Mouse (Mus musculus) neural tube, embryonic 10.5 days (tissue): ENCODE measurements around the gene Zswim2.
A peak's percentile ranks its signal among the peaks of the same experiment; 100 is the strongest.
"Not testable (repeated sequence)": the region's sequence is repeated elsewhere in the genome, so short reads cannot be mapped to it uniquely, and the experiment has no call there.

Source experiments
- DNase-seq: peaks from one replicate; pipeline ENCODE4 v3.0.0-alpha.2; 2017; ENCODE audit warnings: low spot score; ENCODE audit errors: extremely low spot score

Gene Zswim2

DNA sequence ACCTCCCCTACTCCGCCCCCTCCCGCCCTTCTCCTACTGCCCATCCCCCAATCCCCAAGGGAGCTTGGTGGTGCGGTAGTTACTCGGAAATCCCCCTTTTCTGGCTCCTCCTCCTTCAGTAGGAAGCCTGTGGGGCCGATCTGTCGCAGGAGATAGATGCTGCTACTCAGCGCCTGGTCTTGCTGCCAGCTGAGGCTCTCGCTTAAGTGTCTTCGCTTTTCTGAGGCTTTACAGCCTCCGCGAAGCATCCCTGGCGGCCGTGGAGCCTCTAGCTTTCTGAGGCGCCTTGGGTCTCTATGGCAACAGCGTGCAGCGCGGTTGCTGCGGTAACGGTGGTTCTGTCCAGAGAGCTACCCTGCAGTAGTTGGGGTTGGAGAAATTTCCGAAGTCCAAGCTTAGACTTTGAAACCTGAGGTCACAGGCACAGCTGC lies at the start of gene Zswim2:
TSS of gene Zswim2 (minus strand) at position 298 of the 431 bp plus-strand sequence.
- DNase-seq: peak; percentile 74

- DNase-seq: not testable (repeated sequence)
Observed at GRCm38 (mm10) chr2:83990253-83990652, 49.2 kb upstream of the Zswim2 start, which contains the start of gene Gm13691. Gene Gm13691, plus strand, starts transcription at chr2:83990553.

DNA sequence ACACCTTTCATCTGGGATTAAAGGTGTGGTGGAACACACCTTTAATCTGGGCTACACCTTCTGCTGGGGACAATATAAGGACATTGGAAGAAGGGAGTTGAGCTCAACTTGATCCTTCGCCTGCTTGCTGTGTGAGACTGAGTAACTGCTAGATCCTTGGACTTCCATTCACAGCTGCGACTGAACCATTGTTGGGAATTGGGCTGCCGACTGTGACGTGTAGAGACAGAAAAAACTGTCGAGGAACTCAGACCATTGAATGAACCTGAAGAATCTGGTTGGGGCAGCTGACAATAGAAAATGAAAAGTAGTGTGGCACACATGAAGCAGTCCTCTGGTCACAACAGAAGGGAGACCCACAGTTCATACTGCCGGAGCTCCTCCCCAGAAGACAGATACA lies 43.4 kb upstream of the Zswim2 start, which contains the start of gene Gm13697:
TSS of gene Gm13697 (plus strand) at position 301 of the 400 bp plus-strand sequence.
- not testable (repeated sequence) for DNase-seq

DNA sequence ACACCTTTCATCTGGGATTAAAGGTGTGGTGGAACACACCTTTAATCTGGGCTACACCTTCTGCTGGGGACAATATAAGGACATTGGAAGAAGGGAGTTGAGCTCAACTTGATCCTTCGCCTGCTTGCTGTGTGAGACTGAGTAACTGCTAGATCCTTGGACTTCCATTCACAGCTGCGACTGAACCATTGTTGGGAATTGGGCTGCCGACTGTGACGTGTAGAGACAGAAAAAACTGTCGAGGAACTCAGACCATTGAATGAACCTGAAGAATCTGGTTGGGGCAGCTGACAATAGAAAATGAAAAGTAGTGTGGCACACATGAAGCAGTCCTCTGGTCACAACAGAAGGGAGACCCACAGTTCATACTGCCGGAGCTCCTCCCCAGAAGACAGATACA lies 37.6 kb upstream of the Zswim2 start, which contains the start of gene Gm13694:
TSS of gene Gm13694 (plus strand) at position 301 of the 400 bp plus-strand sequence.
- not testable (repeated sequence) for DNase-seq

DNA sequence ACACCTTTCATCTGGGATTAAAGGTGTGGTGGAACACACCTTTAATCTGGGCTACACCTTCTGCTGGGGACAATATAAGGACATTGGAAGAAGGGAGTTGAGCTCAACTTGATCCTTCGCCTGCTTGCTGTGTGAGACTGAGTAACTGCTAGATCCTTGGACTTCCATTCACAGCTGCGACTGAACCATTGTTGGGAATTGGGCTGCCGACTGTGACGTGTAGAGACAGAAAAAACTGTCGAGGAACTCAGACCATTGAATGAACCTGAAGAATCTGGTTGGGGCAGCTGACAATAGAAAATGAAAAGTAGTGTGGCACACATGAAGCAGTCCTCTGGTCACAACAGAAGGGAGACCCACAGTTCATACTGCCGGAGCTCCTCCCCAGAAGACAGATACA lies 31.8 kb upstream of the Zswim2 start, which contains the start of gene Gm13696:
TSS of gene Gm13696 (plus strand) at position 301 of the 400 bp plus-strand sequence.
- DNase-seq: not testable (repeated sequence)

GRCm38 (mm10) chr2:83967013-83967412 lies 26.0 kb upstream of the Zswim2 start, which contains the start of gene Gm13695:
Gene Gm13695, plus strand, starts transcription at chr2:83967313.
- DNase-seq: not testable (repeated sequence)

- DNase-seq: not testable (repeated sequence)
Observed at GRCm38 (mm10) chr2:83961203-83961602, 20.2 kb upstream of the Zswim2 start, which contains the start of gene Gm13693. Gene Gm13693, plus strand, starts transcription at chr2:83961503.

GRCm38 (mm10) chr2:83955393-83955792 lies 14.4 kb upstream of the Zswim2 start, which contains the start of gene Gm13698:
Gene Gm13698, plus strand, starts transcription at chr2:83955693.
- DNase-seq: not testable (repeated sequence)

DNA sequence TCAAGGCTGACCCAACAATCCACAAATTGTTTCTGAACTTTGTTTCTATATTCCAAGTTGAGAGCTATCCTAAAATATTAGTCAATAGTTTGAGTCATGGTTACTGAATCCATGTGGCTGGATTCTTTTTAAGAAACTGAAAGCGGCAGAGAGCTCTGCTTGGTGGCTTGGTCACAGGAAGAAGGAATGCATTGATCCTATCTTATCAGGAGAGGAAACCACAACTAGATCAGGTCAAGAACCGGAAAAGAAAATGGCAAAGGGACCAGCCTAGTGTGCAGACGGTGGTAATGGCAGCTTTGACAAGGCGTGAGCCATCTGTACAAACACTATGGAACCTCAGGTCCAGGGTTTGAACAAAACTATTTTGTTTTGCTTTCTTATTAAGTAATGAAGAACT lies 764 bp upstream of the Zswim2 start:
- no peak for DNase-seq

DNA sequence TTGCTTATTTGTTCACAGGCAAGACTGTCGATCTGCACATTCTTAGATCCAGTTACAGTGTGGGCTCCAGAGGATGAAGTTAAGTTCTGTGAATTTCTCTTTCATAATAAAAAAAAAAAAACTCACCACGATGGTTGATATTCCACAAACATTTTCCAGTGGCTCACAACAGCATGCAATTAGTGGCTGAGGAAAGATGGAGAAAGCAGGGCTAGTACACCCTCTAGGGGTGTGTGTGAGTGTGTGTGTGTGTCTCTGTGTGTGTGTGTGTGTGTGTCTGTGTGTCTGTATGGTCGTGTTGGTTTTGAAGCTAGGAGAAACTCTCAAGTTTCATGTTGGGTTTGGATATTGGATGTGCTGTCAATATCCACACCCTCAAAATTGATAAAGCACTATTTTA lies 350 bp upstream of the Zswim2 start:
- DNase-seq: no peak

GRCm38 (mm10) chr2:83929478-83930088 lies 11.4 kb downstream of the Zswim2 start:
- no peak for DNase-seq

GRCm38 (mm10) chr2:83901896-83902540 lies 39.0 kb downstream of the Zswim2 start:
- DNase-seq: no peak

GRCm38 (mm10) chr2:83893701-83894100 lies 47.3 kb downstream of the Zswim2 start:
- no peak for DNase-seq

DNA sequence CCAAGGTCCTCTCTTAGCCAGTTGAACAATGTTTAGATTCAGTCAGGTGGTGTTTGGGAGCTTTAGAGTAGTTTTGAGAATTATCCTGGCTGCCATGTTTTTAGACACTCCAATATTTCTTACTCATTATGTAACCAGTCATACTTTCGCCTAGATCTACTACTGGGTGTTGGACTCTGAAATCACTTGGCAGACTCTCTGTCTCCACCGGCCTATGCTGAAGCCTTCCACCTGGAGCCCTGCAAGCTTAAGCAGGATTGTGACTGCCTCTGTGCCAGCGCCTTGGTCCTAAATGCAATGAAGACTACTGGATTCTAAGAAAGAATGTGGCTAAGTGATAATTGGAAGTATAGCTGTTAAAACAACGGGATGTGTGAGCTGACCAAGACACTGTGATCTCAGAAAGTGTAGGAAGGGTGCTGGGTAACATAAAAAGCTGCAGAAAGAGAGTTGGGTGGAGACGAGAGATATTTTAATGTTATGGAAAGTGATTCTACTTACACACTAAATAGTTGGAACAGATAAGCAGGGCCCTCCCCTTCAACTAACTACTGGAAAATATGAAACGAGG lies 57.1 kb downstream of the Zswim2 start:
- no peak for DNase-seq
